Mouse (Mus musculus) heart, embryonic 16.5 days (tissue): Measurements from ENCODE around the gene Adcy9. TPM values are rescaled to one million over a fixed set of nuclear protein-coding genes. Genes with fewer than 3 reads are reported as not detected.

Source experiments
- ATAC-seq: fragments of 200-750 bp; cut with Nextera tagmentation; replicated peaks from 2 replicates; pipeline ENCODE4 v1.8.0; 2017; ENCODE audit warnings: moderate number of reproducible peaks; ENCODE audit not compliant: insufficient read depth, low FRiP score; ENCODE audit errors: extremely low read depth
- H3K27ac ChIP-seq: fragments of 300-500 bp; sonication (generic); 2 replicates; pipeline ENCODE4 v1.5.1; 2014; ENCODE audit warnings: mild to moderate bottlenecking, low read length, control low read depth, moderate library complexity
- H3K27me3 ChIP-seq: fragments of 300-500 bp; sonication (generic); 2 replicates; pipeline ENCODE4 v1.6.1; 2014; ENCODE audit warnings: low read length, mixed read lengths; ENCODE audit not compliant: control insufficient read depth, insufficient read depth
- H3K36me3 ChIP-seq: fragments of 300-500 bp; sonication (generic); 2 replicates; pipeline ENCODE4 v1.6.1; 2014; ENCODE audit not compliant: control insufficient read depth, insufficient read depth
- H3K4me1 ChIP-seq: fragments of 300-500 bp; sonication (generic); 2 replicates; pipeline ENCODE4 v1.6.1; 2014; ENCODE audit warnings: low read length, mixed read lengths; ENCODE audit not compliant: control insufficient read depth, insufficient read depth
- H3K4me2 ChIP-seq: fragments of 300-500 bp; sonication (generic); 2 replicates; pipeline ENCODE4 v1.6.1; 2014; ENCODE audit warnings: low read depth, mild to moderate bottlenecking, control low read depth, low read length
- H3K4me3 ChIP-seq: fragments of 300-500 bp; sonication (generic); 2 replicates; pipeline ENCODE4 v1.5.1; 2014; ENCODE audit warnings: mild to moderate bottlenecking, control low read depth, low read length
- H3K9ac ChIP-seq: fragments of 300-500 bp; sonication (generic); 2 replicates; pipeline ENCODE4 v1.6.1; 2014; ENCODE audit warnings: low read length, control low read depth
- H3K9me3 ChIP-seq: fragments of 300-500 bp; sonication (generic); replicated peaks from 2 replicates; pipeline ENCODE4 v1.6.1; 2016; ENCODE audit warnings: low read length; ENCODE audit not compliant: control insufficient read depth
- WGBS: fragments of 180-500 bp; shearing (Covaris S2); extraction: QIAGEN DNeasy Blood & Tissue Kit; methylation state at CpG from one replicate; pipeline ENCODE4 v1.1.7; 2014; 5-methylcytosine and 5-hydroxymethylcytosine counted together
- polyA plus RNA-seq: library from polyadenylated mRNA; unstranded; fragments of >200 nt; fragmentation: Nextera tagmentation; extraction: Ambion mirVana; gene quantifications from 2 replicates; pipeline ENCODE4 v1.2.1, GENCODE M21; 2015

Adcy9 gene
- polyA plus RNA-seq, 1 experiment from 2014 or later: 1.1 TPM

DNA sequence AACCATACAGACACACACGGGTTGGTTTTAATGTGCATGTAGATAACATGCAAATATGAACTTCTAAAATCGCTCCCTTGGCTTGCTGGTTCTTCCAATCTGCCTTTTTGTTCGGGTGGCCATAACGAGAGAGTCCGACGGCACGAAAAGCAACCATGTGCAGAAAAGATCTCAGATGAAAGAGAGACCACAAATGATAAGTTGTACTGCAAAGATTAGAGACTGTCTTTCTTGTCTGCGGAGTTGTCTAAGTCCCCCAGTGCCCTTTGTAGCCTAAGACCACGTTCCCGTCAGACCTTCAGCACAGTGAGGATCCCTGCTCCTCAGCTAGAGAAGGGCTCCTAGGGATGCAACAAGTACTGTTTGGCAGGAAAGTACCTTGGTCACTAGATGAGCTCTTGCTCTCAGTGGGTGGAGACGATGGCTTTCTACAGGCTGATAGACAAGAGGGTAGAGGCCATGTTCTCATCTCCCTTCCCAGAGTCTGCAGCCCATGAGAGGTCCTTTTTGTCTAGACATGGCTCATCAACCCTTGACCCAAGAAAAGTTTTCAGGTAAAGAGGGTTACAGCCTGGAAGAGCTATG lies 136.9 kb downstream of the Adcy9 start:
- Histone ChIP-seq H3K27me3 (no peaks in the 10 kb centered on the region), H3K9me3 (no peaks in the 10 kb centered on the region), H3K9ac (no peak overlapping the region), H3K4me3 (no peak overlapping the region), H3K4me2 (no peak overlapping the region), H3K4me1 (no peaks in the 10 kb centered on the region), H3K36me3 (no peaks in the 10 kb centered on the region), H3K27ac (no peak overlapping the region)
- ATAC-seq: no peak
- 80% methylated on average over 11 of the region's 11 CpGs for WGBS

DNA sequence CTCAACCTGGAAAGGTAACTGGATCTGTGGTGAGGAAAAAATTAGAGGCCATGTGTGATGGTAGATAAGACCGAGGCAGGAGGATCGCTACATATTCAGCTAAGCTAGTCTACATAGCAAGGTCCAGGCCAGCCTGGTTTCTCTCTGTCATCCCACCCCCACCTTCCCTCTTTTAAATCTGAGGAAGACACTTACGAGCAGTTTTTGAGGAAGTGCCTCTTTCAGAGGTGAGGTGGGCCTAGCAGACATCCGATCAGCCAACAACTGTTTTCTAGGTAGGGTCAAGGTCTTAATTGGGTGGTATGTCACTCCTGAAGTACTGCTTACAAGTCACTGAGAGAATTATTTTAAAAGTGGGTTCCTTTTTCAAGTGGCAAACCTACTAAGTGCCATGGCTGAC lies 138.8 kb downstream of the Adcy9 start:
- Histone ChIP-seq H3K9me3 (no peaks in the 10 kb centered on the region), H3K9ac (no peak overlapping the region), H3K4me3 (no peak overlapping the region), H3K4me1 (no peaks in the 10 kb centered on the region), H3K36me3 (no peaks in the 10 kb centered on the region), H3K27ac (no peak overlapping the region), H3K27me3 (no peaks in the 10 kb centered on the region), H3K4me2 (no peak overlapping the region)
- no peak for ATAC-seq
- WGBS: 79% methylated on average over 4 of the region's 4 CpGs

DNA sequence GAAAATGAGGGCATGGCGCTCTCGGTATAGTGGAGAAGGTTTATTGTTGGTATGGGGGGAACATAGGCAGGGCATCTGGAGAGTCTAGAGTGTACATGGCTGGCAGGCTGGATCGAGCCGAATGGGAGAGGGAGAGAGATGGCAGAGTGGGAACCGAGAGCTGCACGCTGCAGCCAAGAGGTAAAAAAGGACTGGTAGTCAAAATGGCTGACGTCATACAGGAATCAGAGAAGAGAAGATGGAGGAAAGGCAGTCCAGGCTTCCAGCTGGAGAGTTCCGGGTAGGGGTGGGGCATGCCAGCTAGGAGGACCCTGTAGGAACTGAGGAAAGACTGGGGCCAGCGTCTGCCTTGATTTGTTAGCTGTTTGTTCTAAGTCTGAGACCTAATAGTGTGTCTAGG lies 139.3 kb downstream of the Adcy9 start:
- 81% methylated on average over 9 of the region's 9 CpGs for WGBS
- Histone ChIP-seq H3K27me3 (no peaks in the 10 kb centered on the region), H3K27ac (no peak overlapping the region), H3K4me1 (no peaks in the 10 kb centered on the region), H3K36me3 (no peaks in the 10 kb centered on the region), H3K4me3 (no peak overlapping the region), H3K9ac (no peak overlapping the region), H3K4me2 (no peak overlapping the region), H3K9me3 (no peaks in the 10 kb centered on the region)
- ATAC-seq: no peak

- Histone ChIP-seq H3K27ac (no peak overlapping the region), H3K4me3 (no peak overlapping the region), H3K4me2 (no peak overlapping the region), H3K27me3 (no peaks in the 10 kb centered on the region), H3K4me1 (peaks cover 2% of the 10 kb centered on the region; the same call in 1 of the 2 replicates), H3K36me3 (no peaks in the 10 kb centered on the region), H3K9ac (no peak overlapping the region), H3K9me3 (no peaks in the 10 kb centered on the region)
- 58% methylated on average over 3 of the region's 3 CpGs for WGBS
- ATAC-seq: no peak
These were observed 140.7 kb downstream of the Adcy9 start for GRCm38 (mm10) chr16:4279601-4280000.

DNA sequence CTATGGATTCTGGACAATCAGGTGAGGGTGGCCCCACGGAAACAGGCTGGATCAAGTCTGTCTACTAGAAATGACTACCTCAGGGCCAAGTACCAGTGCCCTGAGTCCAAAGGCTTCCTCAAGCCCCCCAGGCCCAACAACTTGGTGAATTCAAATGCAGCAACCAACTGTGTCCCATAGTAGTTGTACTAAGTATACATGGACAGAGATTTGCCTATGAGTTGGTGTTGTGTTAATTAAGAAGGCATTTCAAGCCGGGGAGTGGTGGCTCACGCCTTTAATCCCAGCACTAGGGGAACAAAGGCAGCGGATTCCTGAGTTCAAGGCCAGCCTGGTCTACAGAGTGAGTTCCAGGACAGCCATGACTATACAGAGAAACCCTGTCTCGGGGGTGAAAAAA lies 143.7 kb downstream of the Adcy9 start:
- WGBS: 90% methylated on average over 5 of the region's 5 CpGs
- Histone ChIP-seq H3K9ac (no peak overlapping the region), H3K36me3 (no peaks in the 10 kb centered on the region), H3K27me3 (no peaks in the 10 kb centered on the region), H3K4me2 (no peak overlapping the region), H3K4me3 (no peak overlapping the region), H3K27ac (no peak overlapping the region), H3K4me1 (peaks cover 24% of the 10 kb centered on the region), H3K9me3 (no peaks in the 10 kb centered on the region)
- no peak for ATAC-seq

DNA sequence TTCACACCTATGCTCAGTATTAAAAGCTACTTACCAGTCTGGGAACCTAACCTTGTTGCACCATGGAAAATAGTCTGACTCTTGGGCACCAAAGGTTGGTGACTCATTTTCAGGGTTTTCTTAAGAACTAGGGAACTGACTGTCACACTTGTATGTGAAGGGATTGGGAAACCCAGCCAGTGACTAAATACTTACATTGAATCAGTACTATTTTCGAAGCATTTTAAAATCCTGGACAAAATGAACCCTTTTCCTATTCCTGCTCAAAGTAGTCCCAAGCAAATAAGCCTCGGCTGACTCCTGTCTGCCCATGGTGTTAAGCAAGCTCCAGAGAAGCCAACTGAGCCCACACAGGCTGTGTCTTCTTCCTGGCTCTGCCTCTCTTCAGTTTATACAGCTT lies 144.1 kb downstream of the Adcy9 start:
- no peak overlapping the region for H3K4me2 ChIP-seq
- no peaks in the 10 kb centered on the region for H3K36me3 ChIP-seq
- H3K27me3 ChIP-seq: no peaks in the 10 kb centered on the region
- H3K27ac ChIP-seq: no peak overlapping the region
- no peaks in the 10 kb centered on the region for H3K9me3 ChIP-seq
- peaks cover 29% of the 10 kb centered on the region for H3K4me1 ChIP-seq
- ATAC-seq: no peak
- H3K9ac ChIP-seq: no peak overlapping the region
- 78% methylated on average over 2 of the region's 2 CpGs for WGBS
- H3K4me3 ChIP-seq: no peak overlapping the region

GRCm38 (mm10) chr16:4273702-4274476 lies 146.4 kb downstream of the Adcy9 start:
- H3K4me2 ChIP-seq: peak overlapping the region; percentile 19; the same call in 1 of the 2 replicates
- peak; percentile 82 for ATAC-seq
- 34% methylated on average over 12 of the region's 12 CpGs for WGBS
- H3K9ac ChIP-seq: peak overlapping the region; percentile 59
- H3K4me1 ChIP-seq: peaks cover 39% of the 10 kb centered on the region
- H3K27me3 ChIP-seq: no peaks in the 10 kb centered on the region
- peak overlapping the region; percentile 93 for H3K27ac ChIP-seq
- H3K4me3 ChIP-seq: no peak overlapping the region
- no peaks in the 10 kb centered on the region for H3K36me3 ChIP-seq
- H3K9me3 ChIP-seq: no peaks in the 10 kb centered on the region

GRCm38 (mm10) chr16:4272254-4272653 lies 148.0 kb downstream of the Adcy9 start:
- H3K27ac ChIP-seq: no peak overlapping the region
- WGBS: 78% methylated on average over 3 of the region's 3 CpGs
- no peaks in the 10 kb centered on the region for H3K9me3 ChIP-seq
- H3K4me3 ChIP-seq: no peak overlapping the region
- H3K4me2 ChIP-seq: no peak overlapping the region
- H3K4me1 ChIP-seq: peaks cover 49% of the 10 kb centered on the region
- no peak for ATAC-seq
- H3K36me3 ChIP-seq: no peaks in the 10 kb centered on the region
- no peak overlapping the region for H3K9ac ChIP-seq
- no peaks in the 10 kb centered on the region for H3K27me3 ChIP-seq

DNA sequence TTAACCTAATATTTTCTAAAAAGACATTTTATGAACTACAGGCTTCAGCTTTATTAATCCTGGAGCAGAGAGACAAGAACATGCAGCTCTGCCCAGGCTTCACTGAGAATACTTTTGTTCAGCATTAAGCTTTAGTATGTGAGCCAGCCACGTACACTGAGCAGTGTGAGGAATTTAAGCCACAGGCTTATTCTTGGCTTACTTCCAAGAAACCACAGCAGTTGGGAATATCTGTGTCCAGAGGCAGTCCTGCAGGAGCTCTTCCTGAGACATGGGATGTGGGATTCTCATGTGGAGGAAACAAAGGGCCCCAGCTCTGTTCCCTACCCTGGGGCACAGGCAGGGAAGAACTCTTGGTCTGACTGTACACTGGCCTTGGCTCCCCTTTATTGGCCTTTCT lies 149.4 kb downstream of the Adcy9 start:
- no peaks in the 10 kb centered on the region for H3K36me3 ChIP-seq
- no peak overlapping the region for H3K4me2 ChIP-seq
- H3K9me3 ChIP-seq: no peaks in the 10 kb centered on the region
- peak; percentile 65 for ATAC-seq
- H3K4me3 ChIP-seq: no peak overlapping the region
- H3K27me3 ChIP-seq: no peaks in the 10 kb centered on the region
- WGBS: 7% methylated on average over 1 of the region's 1 CpGs
- H3K27ac ChIP-seq: peak overlapping the region; percentile 88
- H3K9ac ChIP-seq: peak overlapping the region; percentile 28; the same call in 1 of the 2 replicates
- H3K4me1 ChIP-seq: peaks cover 55% of the 10 kb centered on the region
